Mouse (Mus musculus) regulatory T cell (primary cell): ENCODE measurements at regions not wholly inside any gene's neighbourhood (a gene's known extent, or its start where the extent isn't known, plus 50 kb on each side); places are given as distances from the start of the nearest gene placed in this dataset.

ENCODE experiments used
- in situ Hi-C: fragments of 300-600 bp; cut with MboI, MseI; formaldehyde crosslinking; loops from one replicate; pipeline ENCODE4 v1.15.1; 2025; ENCODE audit warnings: high pct_unique_total_duplicates

DNA sequence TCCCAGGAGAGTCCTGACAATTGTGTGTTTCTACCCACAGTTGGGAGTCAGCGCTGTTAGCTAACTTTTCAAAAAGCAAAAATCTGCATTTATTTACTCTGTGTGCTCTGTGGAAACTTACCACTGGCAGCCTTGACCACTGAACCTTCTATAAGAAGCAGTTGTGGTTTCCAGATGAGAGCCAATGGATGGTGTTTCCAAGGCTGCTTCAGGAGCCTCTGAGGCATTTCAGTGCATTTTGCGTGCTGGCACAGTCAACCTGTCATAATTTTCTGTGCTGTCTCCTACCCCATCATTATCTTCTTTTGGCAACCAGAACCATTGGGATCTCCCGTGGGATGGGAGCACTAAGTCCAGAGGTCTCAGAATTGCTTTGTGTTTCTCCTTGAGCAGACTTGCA, 60.3 kb downstream of the 4930544G11Rik start:
- in situ Hi-C loops = no loop called here

DNA sequence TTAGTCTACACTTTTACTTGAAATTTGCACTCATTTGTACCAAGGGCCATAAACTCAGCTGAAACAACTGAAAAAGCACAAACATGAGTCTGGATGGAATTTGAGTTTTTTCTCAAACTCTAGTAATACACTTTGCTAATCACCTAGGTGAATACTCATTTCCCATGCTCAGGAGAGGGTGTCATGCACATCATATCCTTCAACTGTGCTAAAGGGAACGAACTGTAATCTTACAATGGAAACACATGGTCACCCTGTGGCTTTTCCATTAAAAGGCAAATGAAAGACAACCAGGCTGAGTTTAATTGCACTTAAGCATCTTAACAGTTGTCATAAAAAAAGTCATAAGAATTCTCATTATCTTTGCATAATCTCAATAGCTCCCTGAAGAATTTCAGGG, 71.1 kb downstream of the 4930544G11Rik start:
- in situ Hi-C loops = no loop called here

DNA sequence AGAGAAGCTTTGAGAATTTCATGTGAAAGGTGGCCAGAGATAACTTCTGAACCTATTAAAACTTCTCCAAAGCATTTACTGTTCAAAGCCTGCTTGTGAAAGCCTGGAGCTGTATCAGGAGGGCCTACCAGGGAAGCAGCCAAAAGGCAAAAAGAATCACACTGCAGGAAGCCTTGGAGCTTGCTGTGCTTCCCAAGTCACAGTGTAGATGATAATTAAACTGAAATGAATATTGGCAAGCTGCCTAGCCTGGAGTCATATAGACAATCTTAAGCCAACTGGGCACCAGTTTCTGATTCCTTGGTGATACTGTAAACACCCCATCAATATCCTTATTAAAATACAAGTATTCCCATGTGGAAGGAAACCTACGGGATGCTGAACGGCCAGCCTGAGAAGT, 84.4 kb downstream of the 4930544G11Rik start:
- in situ Hi-C loops = no loop called here

DNA sequence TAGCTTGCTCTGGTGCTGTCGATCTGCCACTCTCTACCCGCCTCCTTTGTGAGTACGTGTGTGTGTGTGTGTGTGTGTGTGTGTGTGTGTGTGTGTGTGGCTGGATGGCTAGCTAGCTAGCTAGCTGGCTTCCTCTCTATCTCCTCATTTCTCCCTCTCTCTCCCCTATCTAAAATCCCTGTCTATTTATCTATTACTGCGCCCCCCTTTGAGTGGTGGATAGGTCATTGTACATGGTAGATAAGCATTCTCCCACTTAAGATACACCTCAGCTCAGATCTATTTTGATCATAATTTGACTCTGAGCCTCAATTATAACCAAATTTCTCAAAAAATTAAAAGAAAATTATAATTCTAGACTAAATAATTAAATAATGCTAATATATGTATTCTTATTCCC, 99.4 kb downstream of the 4930544G11Rik start:
- in situ Hi-C loops = no loop called here

DNA sequence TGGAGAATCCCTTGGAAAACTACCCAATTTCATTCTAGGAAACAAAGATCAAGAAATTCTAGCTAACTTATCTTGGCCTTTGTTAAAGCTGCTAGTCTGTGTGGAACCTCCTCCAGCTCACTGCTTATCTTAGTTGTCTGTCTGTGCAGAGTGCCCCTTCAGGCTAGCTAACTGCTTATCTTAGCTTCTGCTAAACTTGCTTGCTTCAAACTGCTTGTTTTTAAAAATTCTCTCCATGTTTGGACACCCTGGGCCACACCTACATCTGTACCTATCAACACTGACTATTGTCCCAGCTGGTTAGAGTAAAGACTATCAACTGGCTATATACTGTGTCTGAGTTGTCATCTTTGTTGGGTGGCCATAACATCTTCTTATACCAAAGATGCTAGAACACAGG, 100.0 kb downstream of the 4930544G11Rik start:
- in situ Hi-C loops = no loop called here

DNA sequence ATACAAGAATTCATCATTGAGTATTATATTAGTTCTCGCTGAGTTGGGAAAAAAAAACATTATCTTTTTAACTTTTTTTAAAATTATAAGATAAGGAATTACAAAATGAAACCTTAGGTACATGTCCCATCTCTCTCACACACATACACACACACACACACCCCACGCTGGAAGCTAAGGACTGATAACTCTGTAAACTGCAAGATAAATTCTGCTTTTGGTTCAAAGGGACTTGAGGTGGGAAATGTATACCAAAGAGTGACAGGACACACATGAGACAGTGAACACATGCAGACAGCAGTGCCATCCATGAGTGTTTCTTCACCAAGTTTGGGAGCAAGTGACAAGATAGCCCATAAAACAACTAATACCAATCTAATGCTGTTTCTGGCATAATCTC, 100.8 kb downstream of the 4930544G11Rik start:
- in situ Hi-C loops = no loop called here

DNA sequence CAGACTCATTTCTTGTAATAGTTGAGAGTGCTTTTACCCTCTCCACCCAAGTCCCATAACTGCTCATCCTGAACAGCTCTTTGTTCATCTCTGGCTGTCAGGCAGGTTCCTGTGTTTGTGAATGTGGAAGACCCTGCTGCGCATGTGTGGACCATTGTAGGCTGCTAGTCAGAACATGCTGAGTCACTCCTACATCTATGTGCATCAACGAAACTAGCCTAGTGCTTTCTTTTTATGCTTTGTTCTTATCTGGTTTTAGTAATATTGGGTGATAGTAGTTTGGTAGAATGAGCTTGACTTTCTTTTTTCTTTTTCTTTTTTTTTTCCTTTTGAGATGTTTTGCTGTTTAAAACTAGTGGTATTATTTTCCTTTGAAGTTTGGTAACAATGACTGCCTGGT, 116.5 kb downstream of the 4930544G11Rik start:
- in situ Hi-C loops = no loop called here

DNA sequence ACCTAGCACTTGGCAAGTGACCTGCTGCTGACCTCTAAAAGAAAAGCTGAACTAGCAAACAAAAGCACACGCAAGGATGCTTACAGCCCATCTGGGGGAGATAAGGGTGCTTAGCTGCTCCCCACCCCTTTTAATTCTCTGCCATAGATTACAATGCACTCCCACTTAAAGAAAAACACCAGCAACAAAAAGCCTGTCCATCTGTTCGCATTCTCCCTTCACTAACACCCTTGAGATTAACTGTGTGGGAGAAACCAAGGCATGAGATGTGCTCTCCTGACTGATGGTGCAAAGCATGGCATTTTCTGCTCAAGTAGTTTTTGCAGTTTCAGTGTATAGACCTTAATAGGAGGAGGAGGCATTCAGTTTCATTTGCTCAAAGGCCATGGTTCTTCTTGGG, 125.0 kb downstream of the 4930544G11Rik start:
- in situ Hi-C loops = no loop called here

DNA sequence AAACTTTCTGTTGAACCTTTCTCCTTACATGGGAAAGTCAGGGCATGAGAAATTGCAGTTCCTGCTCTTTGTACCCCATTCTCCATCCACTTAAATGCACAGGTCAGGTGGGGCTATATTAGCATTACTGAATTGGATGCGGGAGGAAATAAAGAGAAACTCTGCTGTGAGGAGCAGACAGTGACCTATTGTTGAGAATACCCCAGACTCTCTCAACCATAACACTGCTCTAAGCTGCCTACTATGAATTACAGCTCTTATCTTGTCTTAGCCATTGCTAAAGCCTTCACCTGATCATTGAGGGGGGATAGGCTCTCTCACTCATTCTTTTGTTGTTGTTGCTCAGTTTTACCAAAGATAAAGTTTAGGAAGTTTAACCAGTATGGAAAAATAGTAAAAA, 126.4 kb downstream of the 4930544G11Rik start:
- in situ Hi-C loops = no loop called here

DNA sequence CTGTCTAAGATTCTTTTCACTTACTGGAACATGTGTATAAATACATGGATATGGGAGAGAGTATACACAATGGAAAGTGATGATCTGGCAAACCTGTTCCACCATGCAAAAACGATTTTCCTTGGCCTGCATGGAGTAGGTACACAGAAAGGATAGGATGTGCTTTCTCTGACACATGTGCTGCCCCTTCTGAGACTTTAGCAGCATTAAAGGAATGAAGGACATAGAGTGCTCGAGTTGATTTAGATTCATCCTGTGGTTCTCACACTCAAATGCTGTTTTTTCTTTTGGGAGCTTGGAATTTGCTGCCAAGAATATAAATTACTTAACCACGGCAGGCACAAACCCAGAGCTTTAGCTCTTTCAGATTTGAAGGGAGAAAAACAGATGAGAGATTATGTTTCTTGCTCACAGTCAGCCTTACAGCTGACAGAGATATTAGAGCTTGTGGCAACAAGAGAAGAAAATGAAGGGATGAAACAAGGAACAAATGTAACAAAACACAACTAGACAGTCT, 149.2 kb downstream of the 4930544G11Rik start:
- in situ Hi-C loops = no loop called here

DNA sequence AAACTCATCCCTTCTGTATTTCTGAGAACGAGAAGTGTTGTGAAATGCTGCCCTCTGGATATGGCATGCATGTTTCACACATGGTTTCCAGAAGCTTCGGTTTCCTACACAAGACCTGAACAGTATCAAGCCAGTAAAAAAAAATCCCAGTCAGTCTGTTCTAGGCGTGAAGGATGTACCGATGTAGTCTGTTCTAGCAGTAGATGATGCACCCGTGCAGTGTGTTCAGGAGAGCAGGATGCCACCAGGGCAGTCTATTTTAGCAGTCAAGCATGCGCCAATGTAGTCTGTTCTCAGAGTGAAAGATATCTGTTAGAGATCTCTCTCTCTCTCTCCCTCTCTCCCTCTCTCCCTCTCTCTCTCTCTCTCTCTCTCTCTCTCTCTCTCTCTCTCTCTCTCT, 162.0 kb downstream of the 4930544G11Rik start:
- in situ Hi-C loops = no loop called here

DNA sequence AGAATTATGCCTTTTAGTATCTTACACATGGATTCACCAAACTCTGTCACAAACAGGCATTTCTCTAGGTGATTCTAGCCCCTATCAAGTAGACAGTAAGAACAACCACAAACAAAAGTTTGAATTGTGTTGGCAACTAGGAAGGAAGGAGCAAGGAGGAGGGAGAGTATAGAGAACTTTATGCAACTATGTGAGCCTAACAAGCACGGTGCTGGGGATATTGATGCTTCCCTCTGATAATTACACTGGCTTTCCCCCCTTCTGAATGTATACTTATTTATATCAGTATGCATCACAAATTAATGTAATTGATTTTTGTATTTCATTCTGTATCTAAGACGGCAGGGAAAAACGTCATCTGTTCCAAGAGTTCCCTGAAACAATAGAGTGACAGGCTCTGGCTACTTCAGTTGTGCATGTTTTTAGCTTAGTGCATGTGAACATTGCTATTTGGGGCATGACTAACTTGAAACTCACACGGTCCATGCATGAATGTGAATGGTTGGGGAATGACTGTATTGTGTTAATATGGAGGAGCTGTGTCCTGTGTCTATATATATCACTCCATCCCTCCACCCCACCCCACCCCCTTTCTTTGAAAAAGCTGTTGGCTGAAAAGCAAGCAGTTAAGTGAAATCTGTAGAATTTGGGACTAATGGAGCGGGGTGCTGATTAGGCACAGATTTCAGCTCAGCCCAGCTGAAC, 169.2 kb downstream of the 4930544G11Rik start:
- in situ Hi-C loops = no loop called here

DNA sequence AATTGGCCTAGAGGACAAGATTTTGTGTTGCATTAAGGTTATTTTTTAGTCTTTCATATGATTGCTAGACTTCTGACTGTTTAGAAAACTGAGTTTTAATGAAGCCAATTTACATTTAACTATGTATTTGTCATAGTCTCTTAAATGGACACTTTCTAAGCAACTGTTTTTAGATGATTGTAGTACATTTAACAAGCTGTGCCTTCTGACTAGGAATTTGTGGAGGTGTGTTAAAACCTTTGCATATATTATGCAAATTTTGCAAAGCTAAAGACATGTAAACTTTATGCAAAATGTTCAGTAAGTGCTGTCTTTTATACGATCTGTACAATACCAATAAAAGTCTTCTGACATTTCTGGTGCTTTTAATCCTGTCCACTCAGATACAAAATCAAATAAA, 171.9 kb downstream of the 4930544G11Rik start:
- in situ Hi-C loops = no loop called here

DNA sequence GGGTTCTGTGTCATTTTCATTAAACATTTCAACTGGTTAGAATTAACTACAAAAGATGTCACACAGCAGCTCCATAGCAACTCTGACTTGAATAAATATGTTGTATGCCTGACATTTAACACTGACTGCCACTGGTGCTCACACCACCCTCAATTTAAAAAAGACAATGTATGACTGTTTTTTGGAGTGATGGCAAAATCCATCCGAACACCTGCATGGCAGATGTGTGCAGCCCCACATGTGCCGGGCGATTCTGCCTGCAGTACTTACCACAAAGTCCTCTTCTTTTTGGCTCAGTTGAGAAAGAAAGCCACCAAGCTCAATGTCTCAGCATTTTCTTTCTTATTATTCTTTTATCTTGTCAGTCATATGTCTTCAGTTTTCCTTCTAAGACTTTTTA, 199.4 kb downstream of the 4930544G11Rik start:
- in situ Hi-C loops = no loop called here

DNA sequence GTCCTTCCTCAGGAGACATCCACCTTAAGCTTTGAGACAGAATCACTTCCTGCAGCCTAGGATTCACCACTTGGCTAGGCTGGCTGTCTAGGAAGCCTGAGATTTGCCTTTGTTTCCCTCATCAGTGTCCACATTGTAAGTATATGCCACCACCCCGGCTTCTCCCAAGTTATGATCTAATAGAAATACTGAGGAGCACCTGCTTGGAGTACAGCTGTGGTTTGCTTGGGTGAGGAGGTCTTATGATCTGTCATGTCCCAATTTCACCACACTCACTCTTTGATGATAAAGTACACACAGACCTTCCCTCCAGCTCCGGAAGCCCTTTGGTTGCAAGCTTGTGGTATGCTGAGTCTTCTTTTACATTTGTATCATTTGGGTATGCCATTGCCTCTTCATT, 202.4 kb downstream of the 4930544G11Rik start:
- in situ Hi-C loops = no loop called here

DNA sequence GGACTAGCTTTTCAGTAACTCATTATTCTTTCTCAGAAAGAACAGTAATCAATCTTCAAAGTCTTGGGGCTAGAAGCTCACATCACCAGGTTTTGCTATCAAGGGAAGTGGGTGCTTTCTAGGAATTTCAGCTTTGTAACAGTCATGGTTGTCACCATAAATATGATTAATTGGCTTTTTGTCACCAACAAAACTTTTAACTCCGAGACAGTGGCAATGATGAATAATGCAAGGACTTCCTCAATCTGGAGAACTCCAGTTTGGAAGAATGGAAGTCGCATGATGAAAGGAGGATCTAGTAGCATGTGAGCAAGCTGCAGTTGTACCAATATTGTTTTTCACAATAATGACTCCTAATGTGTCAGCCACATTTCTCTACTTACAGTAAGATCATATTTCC, 208.4 kb downstream of the 4930544G11Rik start:
- in situ Hi-C loops = no loop called here

DNA sequence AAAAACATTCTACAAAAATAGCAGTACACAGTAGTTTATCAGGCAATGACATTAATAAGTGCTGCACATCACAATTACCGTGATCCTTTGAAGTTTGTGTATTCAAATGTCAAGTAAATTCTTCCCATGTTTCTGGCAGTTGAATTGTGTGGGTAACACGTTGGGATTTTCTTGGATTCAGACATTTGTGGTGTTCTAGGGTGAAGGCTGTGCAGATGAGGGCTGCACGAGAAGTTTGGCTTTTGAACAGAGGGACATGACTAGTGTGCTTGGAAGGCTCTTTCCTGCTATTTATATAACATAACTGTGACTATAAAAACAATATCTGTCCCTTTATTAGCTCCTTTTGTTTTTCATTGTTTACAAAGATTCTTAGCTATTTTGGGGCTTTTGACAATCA, 216.5 kb downstream of the 4930544G11Rik start:
- in situ Hi-C loops = no loop called here

DNA sequence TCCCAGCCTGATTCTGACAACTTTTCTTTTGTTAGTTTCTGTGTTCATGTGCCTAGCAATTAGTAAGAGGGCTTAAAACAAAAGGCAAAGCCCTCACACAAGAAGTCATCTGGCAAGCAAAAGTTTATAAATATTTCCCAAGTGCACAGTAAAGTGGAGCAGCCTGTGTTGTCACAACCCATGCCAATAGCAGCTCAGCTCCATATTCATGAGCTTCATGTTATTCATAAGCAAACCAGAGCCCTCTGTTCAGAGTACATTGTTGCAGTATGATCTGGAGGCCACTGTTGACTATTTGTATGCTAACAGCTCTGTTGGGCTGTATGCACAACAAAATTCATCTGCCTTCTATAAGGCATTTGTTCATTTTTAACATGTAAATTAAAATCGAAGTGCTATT, 245.6 kb downstream of the 4930544G11Rik start:
- in situ Hi-C loops = no loop called here

DNA sequence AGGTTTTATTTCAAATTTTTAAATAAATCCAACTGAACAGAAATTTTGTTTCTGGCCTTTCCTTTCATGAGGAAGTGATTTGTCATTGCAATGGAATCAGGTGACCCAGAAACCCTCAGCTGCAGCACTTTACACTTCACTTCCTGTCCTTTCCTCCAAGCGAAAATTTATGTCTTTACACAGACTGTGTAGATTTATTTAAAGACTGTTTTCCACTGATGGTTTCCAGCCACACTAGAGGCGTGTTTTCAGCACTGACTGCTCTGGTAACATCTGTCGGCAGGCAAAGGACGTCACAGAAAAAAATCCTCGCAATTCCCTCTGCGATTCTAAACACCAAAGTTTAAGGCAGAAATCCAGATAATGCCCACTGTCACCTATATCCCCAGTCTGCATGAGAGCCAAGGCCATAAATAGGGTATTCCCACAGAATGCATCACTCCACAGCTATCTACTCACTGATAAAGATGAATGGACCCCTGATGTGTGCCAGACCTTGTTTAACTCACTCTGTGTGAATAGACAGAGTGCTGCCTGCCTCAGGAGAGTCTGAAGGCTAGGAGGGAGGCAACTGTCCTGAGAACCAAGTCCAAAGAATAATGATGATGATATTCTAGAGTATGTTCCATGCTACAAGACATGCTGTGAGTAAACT, 247.9 kb downstream of the 4930544G11Rik start:
- in situ Hi-C loops = no loop called here

DNA sequence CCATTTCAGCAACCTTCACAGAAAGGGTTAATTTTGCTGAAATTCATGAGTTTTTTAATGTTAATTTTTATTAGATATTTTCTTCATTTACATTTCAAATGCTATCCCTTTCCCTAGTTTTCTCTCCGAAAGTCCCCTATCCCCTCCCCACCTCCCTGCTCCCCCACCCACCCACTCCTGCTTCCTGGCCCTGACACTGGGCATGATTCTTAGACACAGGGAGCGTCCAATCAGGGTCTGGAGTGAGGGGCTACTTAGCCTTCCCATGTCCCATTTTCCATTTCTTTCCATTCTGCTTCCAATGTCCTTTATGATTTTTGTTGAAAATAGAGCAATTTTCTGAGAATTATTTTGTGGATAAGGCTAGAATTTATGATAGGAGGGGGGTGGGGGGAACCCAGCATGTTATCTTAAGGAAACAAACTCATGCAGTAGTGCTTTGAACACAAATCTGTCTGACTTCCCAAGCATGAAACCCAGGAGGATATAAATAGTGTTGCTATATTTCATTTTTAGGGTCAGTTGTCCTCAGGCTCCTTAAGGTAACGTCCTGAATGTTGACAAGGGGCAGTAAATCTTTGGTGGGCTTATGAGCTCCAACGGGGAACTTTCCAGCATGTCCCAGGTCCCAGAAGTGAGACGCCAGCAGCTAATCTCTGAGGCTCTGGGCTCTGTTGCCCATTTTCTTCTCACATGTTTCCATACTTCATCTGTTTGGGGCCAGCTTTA, 254.0 kb downstream of the 4930544G11Rik start:
- in situ Hi-C loops = no loop called here

DNA sequence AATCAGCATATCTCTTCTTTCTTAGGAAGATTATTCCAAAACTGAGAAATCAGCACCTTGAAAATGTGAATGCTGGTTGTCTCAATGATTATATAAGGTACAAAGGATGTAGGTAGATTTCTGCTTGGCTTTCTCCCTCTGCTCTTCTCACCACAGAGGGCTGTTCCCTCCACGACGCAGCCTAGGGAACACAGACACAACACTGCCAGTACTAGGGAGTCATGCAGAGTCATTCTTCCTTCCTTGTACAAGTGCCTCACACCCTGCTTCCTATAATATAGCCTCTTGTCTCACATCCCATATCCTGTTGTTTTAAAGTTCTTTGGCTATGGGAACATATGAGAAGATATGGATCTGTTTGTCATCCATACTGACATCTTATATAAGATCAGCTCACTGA, 265.1 kb downstream of the 4930544G11Rik start:
- in situ Hi-C loops = no loop called here

DNA sequence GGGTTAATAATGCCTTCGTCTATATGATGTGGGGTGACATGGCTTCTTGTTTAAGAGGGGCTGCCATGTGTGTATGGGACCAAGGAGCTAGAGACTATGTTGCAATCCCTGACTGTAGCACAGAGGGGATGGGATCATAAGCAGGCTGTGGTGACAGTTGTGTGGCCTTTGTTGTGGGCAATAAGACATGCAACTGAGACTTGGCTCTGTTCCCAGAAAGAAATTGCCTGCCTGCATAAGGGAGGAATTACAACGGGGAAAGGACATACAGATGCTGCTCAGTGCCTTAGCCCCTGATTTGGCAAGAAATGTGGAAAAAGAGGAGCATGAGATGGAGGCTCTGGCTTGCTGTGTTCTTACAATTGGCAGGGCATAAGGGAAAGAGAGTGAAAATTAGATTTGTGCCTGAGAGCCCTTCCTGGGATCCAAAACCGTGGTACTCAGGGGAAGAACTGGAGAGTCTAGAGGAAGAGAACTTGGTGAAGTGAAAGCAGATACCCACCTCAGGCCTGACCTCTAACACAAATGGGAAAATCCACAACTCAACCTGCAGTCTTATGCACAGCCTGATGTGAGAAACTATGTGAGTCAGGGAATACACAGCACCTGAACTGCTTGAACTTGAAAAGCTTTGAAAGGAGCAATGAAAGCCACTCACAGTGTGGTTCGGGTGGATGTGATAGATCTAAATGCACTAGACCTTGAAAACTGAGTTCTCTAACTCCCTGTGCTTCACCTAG, 271.9 kb downstream of the 4930544G11Rik start:
- in situ Hi-C loops = no loop called here
